Mouse (Mus musculus) CD4-positive, CD25-positive, alpha-beta regulatory T cell, adult 2 months (primary cell): ENCODE data around the gene Il5.

Source experiments
- DNase-seq: peaks from one replicate; pipeline ENCODE4 v3.0.0-alpha.2; 2012; ENCODE audit warnings: low read depth, low spot score

The Il5 gene

DNA sequence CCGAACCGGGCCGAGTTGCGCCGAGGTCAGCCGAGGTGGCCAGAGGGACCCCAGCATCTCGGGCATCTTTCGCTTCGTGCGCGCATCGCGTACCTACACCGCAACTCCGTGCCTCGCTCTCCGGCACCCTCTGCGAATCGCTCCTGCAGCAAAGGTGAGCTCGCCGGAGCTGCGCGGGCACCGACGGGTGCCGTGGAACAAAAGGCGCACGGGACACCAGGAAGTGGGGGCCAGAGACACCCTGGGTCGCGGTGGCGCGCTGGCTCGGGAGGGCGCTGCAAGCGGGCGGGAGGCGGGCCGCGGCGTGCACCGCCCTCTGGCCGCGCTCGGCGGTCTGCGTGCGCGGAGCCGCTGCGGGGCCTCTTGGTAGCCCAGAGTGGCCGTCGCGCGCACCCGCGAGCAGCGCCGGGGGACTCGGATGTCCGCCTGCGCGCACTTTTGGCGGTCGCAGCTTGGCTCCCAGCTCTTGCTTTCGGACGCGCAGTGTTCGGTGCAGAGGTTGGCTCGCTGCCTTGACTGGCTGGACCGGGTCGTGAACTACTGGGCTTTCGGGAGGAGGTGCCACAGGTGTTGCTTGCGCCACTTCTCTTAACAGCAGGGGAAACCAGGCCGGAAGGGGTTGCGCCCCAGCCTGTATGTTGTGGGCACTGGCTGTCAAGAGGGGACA is 49.7 kb downstream of the Il5 start:
- DNase-seq, result no peak

DNA sequence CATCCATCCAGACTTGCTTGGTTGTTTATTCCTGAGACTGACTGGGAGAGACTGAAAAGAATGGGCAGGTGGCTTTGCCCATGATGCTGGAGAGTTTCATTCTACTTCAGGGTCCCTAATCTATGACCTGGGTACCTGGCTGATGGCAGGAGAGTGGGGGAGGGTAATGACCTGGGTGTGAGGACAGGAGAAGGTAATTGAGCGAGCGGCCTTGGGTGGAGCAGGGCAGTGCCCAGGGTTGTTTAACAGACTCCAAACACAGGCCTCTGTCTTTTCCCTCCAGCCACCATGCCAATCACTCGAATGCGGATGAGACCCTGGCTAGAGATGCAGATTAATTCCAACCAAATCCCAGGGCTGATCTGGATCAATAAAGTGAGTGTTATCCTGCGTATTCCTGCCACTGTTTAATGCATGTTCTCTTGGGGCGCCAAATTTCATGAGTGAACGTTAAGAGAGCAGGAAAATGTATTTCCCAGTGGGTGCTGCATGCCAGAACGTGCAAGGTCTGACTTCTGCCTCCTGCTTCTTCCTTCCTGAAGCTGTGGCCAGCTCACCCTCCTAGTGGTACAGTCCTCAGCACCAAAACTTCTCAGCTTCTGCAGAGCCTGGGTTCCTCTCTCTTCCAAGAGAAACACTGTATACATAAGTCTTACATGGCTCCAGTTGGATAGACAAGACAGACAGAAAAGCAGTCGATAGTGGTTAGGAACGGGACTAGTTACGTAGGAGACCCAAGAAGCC is 50.6 kb downstream of the Il5 start:
- DNase-seq, result peak; percentile 38

DNA sequence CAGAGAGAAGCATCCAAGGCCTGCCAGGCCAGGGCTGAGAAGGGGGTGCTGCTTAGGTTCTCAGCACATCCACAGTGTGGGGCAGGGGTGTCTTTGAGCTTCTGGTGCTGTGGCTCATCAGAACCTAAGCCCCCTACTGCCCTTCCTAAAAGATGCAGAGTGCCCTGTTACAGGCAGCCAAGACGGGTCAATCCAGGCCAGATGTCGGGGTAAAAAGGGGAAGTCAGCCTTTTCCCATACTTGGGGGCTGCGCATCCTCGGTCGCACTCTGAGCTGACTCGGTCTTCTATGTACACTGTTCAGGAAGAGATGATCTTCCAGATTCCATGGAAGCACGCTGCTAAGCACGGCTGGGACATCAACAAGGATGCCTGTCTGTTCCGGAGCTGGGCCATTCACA is 51.9 kb downstream of the Il5 start:
- DNase-seq, result no peak

DNA sequence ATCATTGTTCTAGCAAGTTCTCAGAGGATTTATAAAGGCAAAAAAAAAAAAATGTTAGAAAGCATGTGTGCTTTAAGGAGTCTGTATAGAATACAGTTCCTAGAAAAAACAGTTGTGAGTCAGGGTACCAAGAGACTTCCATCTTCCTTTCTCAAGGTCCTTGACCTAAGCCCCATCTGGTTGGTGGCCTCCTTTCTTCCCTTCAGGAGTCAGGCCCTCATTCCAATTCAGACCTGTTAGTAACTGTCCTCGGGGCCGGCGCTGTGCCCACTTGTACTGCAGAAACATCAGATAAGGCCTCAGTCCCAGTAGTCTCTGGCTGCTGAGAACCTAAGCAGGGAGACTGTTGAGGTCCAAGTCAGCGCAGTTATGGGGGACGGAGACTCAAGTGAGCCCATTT is 52.5 kb downstream of the Il5 start, which contains the start of gene Gm17334:
TSS of gene Gm17334 (minus strand) at position 101 of the 400 bp plus-strand sequence.
- no peak for DNase-seq

DNA sequence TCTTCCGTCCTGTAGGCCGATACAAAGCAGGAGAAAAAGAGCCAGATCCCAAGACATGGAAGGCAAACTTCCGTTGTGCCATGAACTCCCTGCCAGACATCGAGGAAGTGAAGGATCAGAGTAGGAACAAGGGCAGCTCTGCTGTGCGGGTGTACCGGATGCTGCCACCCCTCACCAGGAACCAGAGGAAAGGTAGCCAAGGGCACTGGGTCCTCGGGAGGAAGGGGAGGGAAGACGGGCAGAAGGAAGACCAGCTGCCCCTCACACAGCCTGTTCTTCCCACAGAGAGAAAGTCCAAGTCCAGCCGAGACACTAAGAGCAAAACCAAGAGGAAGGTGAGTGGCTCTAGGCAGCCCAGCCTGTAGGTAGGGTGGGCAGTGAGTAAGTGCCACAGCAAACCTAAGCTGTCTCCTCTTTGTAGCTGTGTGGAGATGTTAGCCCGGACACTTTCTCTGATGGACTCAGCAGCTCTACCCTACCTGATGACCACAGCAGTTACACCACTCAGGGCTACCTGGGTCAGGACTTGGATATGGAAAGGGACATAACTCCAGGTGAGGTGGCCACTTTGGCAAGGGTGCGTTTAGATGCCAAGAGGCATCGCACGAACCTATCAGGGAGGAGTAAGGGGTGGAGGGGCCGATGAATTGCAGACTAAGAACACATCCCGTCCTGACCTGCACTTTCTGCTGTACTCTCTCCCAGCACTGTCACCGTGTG is 53.2 kb downstream of the Il5 start:
- DNase-seq, result no peak
